Mouse (Mus musculus): Measurements from ENCODE around the gene Magi1. TPM values are rescaled to one million over a fixed set of nuclear protein-coding genes. Genes with fewer than 3 reads are reported as not detected.

The Magi1 gene
- polyA plus RNA-seq, 1 experiment = 3.4 TPM

GRCm38 (mm10) chr6:93936359-93936758 lies 347.4 kb downstream of the Magi1 start:
- Histone ChIP-seq H3K27me3 (ENCODE audit: control insufficient read depth, insufficient read depth, insufficient read length) (no peaks in the 10 kb centered on the region), H3K36me3 (ENCODE audit: control insufficient read depth, insufficient read depth) (no peaks in the 10 kb centered on the region), H3K4me3 (no peak overlapping the region), H3ac (ENCODE audit: control insufficient read depth, insufficient read length) (no peak overlapping the region), H3K4me2 (ENCODE audit: low read depth) (no peak overlapping the region), H3K79me2 (ENCODE audit: control insufficient read depth, insufficient read depth) (no peaks in the 10 kb centered on the region)
- TF ChIP-seq MAX (IDR thresholded peaks at IDR 0.05; ENCODE audit: low read depth) (no peak), USF1 (IDR thresholded peaks at IDR 0.05; ENCODE audit: low read depth) (no peak), POLR2AphosphoS2 (IDR thresholded peaks at IDR 0.05; ENCODE audit: insufficient read length, low read depth) (no peak), TCF12 (IDR thresholded peaks at IDR 0.05; ENCODE audit: insufficient read depth, poor library complexity, severe bottlenecking) (no peak), REST (IDR thresholded peaks at IDR 0.05; ENCODE audit: insufficient read depth, insufficient read length) (no peak), MYOD1 (IDR thresholded peaks at IDR 0.05; ENCODE audit: control insufficient read depth in 1 of 3, insufficient read length in 2 of 3, low read depth in 2 of 3) (no peak), E2F4 (IDR thresholded peaks at IDR 0.05; ENCODE audit: insufficient read depth) (no peak), MYOG (IDR thresholded peaks at IDR 0.05; ENCODE audit: control insufficient read depth in 1 of 3, insufficient read depth in 1 of 3, insufficient read length in 2 of 3, low read depth in 2 of 3) (no peak), TCF3 (IDR thresholded peaks at IDR 0.05; ENCODE audit: insufficient read length, low read depth) (no peak)

- no peaks in the 10 kb centered on the region for H3K36me3 ChIP-seq (ENCODE audit: control insufficient read depth, insufficient read depth)
- H3ac ChIP-seq (ENCODE audit: control insufficient read depth, insufficient read length) = no peak overlapping the region
- no peak overlapping the region for H3K4me3 ChIP-seq
- TF ChIP-seq CEBPB (IDR thresholded peaks at IDR 0.05; ENCODE audit: insufficient read depth, poor library complexity, severe bottlenecking) (no peak), TCF12 (IDR thresholded peaks at IDR 0.05; ENCODE audit: insufficient read depth, poor library complexity, severe bottlenecking) (no peak), MYOD1 (IDR thresholded peaks at IDR 0.05; ENCODE audit: control insufficient read depth in 1 of 3, insufficient read length in 2 of 3, low read depth in 2 of 3) (no peak), POLR2AphosphoS2 (IDR thresholded peaks at IDR 0.05; ENCODE audit: insufficient read length, low read depth) (no peak), SRF (IDR thresholded peaks at IDR 0.05; ENCODE audit: control insufficient read depth, insufficient read length, low read depth) (no peak)
- H3K27me3 ChIP-seq (ENCODE audit: control insufficient read depth, insufficient read depth, insufficient read length) = no peaks in the 10 kb centered on the region
- no peak overlapping the region for H3K4me2 ChIP-seq (ENCODE audit: low read depth)
- H3K79me2 ChIP-seq (ENCODE audit: control insufficient read depth, insufficient read depth) = no peaks in the 10 kb centered on the region
These were observed 347.9 kb downstream of the Magi1 start for GRCm38 (mm10) chr6:93935793-93936192.

- Histone ChIP-seq H3ac (ENCODE audit: control insufficient read depth, insufficient read length) (no peak overlapping the region), H3K79me2 (ENCODE audit: control insufficient read depth, insufficient read depth) (no peaks in the 10 kb centered on the region), H3K36me3 (ENCODE audit: control insufficient read depth, insufficient read depth) (no peaks in the 10 kb centered on the region), H3K27me3 (ENCODE audit: control insufficient read depth, insufficient read depth, insufficient read length) (no peaks in the 10 kb centered on the region), H3K4me3 (no peak overlapping the region), H3K4me2 (ENCODE audit: low read depth) (no peak overlapping the region)
- TF ChIP-seq REST (IDR thresholded peaks at IDR 0.05; ENCODE audit: insufficient read depth, insufficient read length) = no peak
- no peak for TF ChIP-seq TCF3 (IDR thresholded peaks at IDR 0.05; ENCODE audit: insufficient read length, low read depth)
- no peak for TF ChIP-seq TCF12 (IDR thresholded peaks at IDR 0.05; ENCODE audit: insufficient read depth, poor library complexity, severe bottlenecking)
- TF ChIP-seq E2F4 (IDR thresholded peaks at IDR 0.05; ENCODE audit: insufficient read depth) = no peak
- TF ChIP-seq MYOG (IDR thresholded peaks at IDR 0.05; ENCODE audit: control insufficient read depth in 1 of 3, insufficient read depth in 1 of 3, insufficient read length in 2 of 3, low read depth in 2 of 3) = no peak
These were observed 349.0 kb downstream of the Magi1 start for GRCm38 (mm10) chr6:93934700-93935099.

- Histone ChIP-seq H3ac (ENCODE audit: control insufficient read depth, insufficient read length) (no peak overlapping the region), H3K27me3 (ENCODE audit: control insufficient read depth, insufficient read depth, insufficient read length) (no peaks in the 10 kb centered on the region), H3K4me2 (ENCODE audit: low read depth) (peak overlapping the region; percentile 8), H3K4me3 (no peak overlapping the region), H3K79me2 (ENCODE audit: control insufficient read depth, insufficient read depth) (no peaks in the 10 kb centered on the region), H3K36me3 (ENCODE audit: control insufficient read depth, insufficient read depth) (no peaks in the 10 kb centered on the region)
- TF ChIP-seq CEBPB (IDR thresholded peaks at IDR 0.05; ENCODE audit: insufficient read depth, poor library complexity, severe bottlenecking) (peak; percentile 64; the same call in 1 of the 2 replicates), TCF3 (IDR thresholded peaks at IDR 0.05; ENCODE audit: insufficient read length, low read depth) (no peak)
These were observed 359.1 kb downstream of the Magi1 start for GRCm38 (mm10) chr6:93924568-93924967.

- peak overlapping the region; percentile 8 for H3K4me2 ChIP-seq (ENCODE audit: low read depth)
- H3K79me2 ChIP-seq (ENCODE audit: control insufficient read depth, insufficient read depth) = no peaks in the 10 kb centered on the region
- H3ac ChIP-seq (ENCODE audit: control insufficient read depth, insufficient read length) = no peak overlapping the region
- H3K4me3 ChIP-seq = no peak overlapping the region
- TF ChIP-seq CEBPB (IDR thresholded peaks at IDR 0.05; ENCODE audit: insufficient read depth, poor library complexity, severe bottlenecking) (no peak), MYOG (IDR thresholded peaks at IDR 0.05; ENCODE audit: control insufficient read depth in 1 of 3, insufficient read depth in 1 of 3, insufficient read length in 2 of 3, low read depth in 2 of 3) (no peak), E2F4 (IDR thresholded peaks at IDR 0.05; ENCODE audit: insufficient read depth) (no peak), SRF (IDR thresholded peaks at IDR 0.05; ENCODE audit: control insufficient read depth, insufficient read length, low read depth) (no peak), USF1 (IDR thresholded peaks at IDR 0.05; ENCODE audit: low read depth) (no peak), MYOD1 (IDR thresholded peaks at IDR 0.05; ENCODE audit: control insufficient read depth in 1 of 3, insufficient read length in 2 of 3, low read depth in 2 of 3) (no peak), MAX (IDR thresholded peaks at IDR 0.05; ENCODE audit: low read depth) (no peak), POLR2A (IDR thresholded peaks at IDR 0.05; ENCODE audit: insufficient read length, low read depth) (no peak), TCF3 (IDR thresholded peaks at IDR 0.05; ENCODE audit: insufficient read length, low read depth) (no peak), REST (IDR thresholded peaks at IDR 0.05; ENCODE audit: insufficient read depth, insufficient read length) (no peak), TCF12 (IDR thresholded peaks at IDR 0.05; ENCODE audit: insufficient read depth, poor library complexity, severe bottlenecking) (no peak), POLR2AphosphoS2 (IDR thresholded peaks at IDR 0.05; ENCODE audit: insufficient read length, low read depth) (no peak)
- no peaks in the 10 kb centered on the region for H3K27me3 ChIP-seq (ENCODE audit: control insufficient read depth, insufficient read depth, insufficient read length)
- H3K36me3 ChIP-seq (ENCODE audit: control insufficient read depth, insufficient read depth) = no peaks in the 10 kb centered on the region
These were observed 359.7 kb downstream of the Magi1 start for GRCm38 (mm10) chr6:93923972-93924371.

All from myocyte (in vitro differentiated cells).